Mouse (Mus musculus) heart, postnatal 4 days (tissue): ENCODE results near the gene Krtap6-2. TPM values are rescaled to one million over a fixed set of nuclear protein-coding genes. Genes with fewer than 3 reads are reported as not detected.
A peak's percentile ranks its signal among the peaks of the same experiment; 100 is the strongest.

Source experiments
- DNase-seq: peaks from one replicate; pipeline ENCODE4 v3.0.0; 2021
- total RNA-seq, 2 experiments: library from RNA; stranded (reverse); gene quantifications; 2 replicates each; pipeline ENCODE4 v1.2.3; 2021

The Krtap6-2 gene
- not detected for total RNA-seq

DNA sequence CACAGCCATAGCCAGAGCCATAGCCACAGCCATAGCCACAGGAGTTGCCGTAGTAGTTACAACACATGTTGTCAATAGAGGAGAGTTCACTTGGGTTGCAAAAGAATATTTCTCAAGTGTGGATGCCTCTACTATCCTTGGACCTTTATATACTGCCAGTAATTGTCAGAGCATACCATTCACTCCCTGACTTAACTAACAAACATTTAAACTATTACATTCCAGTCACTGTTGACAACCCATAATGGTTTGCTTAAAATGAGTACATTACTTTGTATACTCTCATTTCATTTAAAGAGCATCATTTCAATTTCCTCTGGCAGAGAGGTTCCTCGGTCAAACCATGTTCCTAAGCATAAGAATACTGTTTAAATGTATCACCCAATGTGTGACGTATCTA lies at the start of gene Krtap6-2:
TSS of gene Krtap6-2 (minus strand) at position 101 of the 400 bp plus-strand sequence.
- no peak for DNase-seq

DNA sequence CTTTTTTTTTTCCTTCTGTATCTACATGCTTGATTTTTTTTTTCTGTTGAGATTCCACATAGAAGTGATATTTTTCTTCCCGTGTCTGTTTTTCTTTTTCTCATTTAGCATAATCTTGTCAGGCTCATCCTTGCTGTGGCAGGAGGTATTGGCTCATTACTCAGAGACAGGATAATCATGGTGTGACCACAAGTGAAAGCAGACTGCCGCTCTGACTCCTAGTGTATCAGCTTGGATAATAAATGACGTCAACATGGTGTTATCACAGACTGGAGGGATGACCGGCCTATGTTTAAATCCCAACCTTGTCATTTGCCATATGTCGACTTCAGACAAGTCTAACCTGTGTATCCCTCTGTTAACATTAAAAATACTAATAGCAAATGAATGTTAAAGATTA lies 41.3 kb upstream of the Krtap6-2 start:
- DNase-seq, result no peak

DNA sequence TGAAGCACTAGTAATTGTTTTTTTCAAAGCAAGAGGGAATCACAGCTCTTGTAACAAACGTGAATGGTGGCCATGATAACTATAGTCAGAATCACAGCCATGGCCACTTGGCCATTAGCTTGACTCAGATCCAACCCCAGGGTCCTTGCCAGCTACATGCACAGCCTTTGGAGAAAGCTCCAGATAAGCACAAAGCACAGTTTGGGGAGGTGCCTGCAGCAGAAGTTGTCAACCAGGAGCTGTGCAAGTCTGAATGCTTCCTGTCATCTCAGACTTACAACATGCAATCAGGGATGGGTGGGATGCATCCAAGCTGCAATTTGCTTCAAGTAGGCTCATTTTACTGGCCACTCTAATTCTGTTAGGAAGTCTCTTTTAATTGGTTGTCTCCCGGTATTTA lies 9.7 kb upstream of the Krtap6-2 start:
- DNase-seq, result peak; percentile 21

DNA sequence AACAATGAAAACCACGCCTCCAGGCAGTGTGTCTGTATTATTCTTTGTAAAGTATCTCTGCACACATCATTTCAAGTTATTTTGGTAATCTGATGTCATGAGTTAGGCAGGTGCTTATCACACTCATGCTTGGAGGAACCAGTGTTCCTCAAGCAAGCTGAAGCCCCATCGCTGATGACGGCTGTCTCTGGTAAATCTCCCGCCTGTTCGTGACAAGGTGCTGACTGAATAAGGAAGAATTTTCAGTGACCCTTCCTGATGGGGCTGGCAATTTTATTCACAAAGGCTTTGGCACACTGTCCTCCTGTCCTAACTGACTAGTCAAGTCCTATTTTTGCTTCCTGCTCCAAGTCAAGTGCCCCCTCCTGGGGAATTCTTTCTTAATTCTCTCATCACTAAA lies 5.4 kb upstream of the Krtap6-2 start:
- DNase-seq, result peak; percentile 14

GRCm38 (mm10) chr16:89416311-89416710 lies 3.6 kb downstream of the Krtap6-2 start:
- no peak for DNase-seq

DNA sequence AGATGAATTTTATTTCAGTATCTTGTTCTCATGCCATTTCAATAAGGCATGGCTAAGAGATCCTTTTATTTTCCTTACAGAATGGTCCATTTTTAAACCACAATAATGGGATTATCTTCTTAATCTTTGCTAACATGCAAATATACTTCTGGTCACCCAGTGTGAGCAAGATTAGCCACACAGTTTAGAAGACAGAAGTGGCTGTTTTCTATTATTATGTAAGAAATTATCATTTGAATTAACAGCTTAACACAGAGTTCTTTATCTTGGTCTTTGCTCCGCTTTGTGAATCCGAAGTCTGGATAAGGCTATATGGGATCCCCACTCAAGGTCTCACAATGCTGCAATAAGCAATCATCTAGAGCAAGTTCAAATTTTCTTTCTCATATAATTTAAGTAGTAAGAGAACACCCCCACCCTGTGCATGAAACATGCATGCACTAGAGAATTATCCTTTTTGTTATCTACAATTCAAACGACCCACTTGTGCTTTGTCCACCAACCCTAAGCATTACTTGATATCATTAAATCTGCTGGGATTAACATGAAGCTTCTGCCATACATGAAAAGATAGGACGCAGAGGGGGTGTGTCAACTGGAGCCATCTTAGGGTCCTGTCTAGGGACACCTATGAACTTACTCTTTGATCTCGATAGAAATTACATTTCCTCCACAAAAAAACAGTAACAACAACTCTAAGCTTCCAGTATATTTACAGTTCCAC lies 9.4 kb downstream of the Krtap6-2 start:
- DNase-seq, result no peak

DNA sequence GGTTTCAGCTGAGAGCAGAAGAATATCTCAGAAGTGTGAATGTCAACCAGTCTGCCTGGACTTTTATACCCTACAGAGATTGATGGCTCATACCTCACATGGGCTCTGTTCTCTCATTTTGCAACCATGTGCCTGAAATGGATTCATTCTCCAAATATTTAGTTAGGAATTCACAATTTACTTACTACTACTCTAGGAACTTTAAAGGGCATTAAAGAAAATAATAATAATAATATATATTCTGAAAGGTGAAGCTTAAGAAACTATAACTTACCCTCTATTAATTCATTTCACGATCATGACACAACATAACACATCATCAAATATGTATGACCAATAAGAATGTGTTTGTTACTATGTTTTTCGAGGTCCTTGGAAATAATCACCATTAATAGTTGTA lies 16.1 kb downstream of the Krtap6-2 start, which contains the start of gene Krtap21-1:
TSS of gene Krtap21-1 (minus strand) at position 101 of the 400 bp plus-strand sequence.
- no peak for DNase-seq

DNA sequence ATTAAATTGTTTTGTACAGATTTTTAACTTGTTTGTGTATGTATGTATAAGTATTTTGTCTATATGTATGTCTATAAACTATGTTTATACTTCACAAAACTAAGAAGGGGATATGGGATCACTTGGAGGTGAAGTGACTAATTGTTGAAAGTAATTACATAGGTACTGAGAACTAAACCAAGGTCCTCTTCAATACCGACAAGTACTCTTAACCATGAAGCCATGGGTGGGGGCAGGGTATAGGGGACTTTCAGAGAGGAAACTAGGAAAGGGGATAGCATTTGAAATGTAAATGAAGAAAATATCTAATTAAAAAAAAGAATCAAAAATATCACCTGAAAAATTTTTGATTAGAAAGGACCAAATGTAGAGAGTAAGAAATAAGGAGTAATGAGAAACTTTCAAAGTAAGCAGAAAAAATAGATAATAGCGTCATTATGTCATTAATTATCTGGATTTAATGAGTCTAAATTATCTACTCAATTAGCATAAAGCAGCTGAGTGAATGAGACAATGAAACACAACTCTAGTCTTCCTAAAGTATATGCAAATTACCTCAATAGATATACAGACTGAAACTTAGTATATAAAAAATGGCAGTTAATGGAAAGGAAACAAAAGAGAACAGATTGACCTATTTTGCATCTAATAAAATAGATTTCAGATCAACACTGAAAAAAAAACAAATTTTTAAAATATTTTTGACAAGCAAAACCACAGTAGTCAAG lies 47.0 kb downstream of the Krtap6-2 start:
- no peak for DNase-seq

Other genes starting within 250 kb of the Krtap6-2 start
- gene 1110057P08Rik, start 245.4 kb downstream of the Krtap6-2 start, total RNA-seq, result not detected
- gene Krtap20-2, start 214.2 kb downstream of the Krtap6-2 start, total RNA-seq, result not detected
- not detected for gene Krtap21-1, start 16.2 kb downstream of the Krtap6-2 start, total RNA-seq
- not detected for gene Krtap8-1, start 67.8 kb upstream of the Krtap6-2 start, total RNA-seq
- not detected for gene Krtap7-1, start 88.2 kb upstream of the Krtap6-2 start, total RNA-seq
- gene Krtap11-1, start 151.1 kb upstream of the Krtap6-2 start, total RNA-seq, result not detected